Mouse (Mus musculus) C2C12 (cell line): ENCODE results near the gene Fry. TPM values are rescaled to one million over a fixed set of nuclear protein-coding genes. Genes with fewer than 3 reads are reported as not detected.

Experiments
- H3K27me3 ChIP-seq: one replicate; pipeline ENCODE4 v1.6.1; 2011; ENCODE audit not compliant: control insufficient read depth, insufficient read depth, insufficient read length
- H3K36me3 ChIP-seq: one replicate; pipeline ENCODE4 v1.6.1; 2011; ENCODE audit not compliant: control insufficient read depth, insufficient read depth
- H3K4me3 ChIP-seq: one replicate; pipeline ENCODE4 v1.5.1; 2011; ENCODE audit warnings: mild to moderate bottlenecking, control low read depth; ENCODE audit not compliant: poor library complexity, insufficient read depth, severe bottlenecking
- H3K79me2 ChIP-seq: one replicate; pipeline ENCODE4 v1.6.1; 2011; ENCODE audit not compliant: control insufficient read depth, insufficient read depth
- H3K79me3 ChIP-seq: one replicate; pipeline ENCODE4 v1.6.1; 2011; ENCODE audit warnings: low read depth, control low read depth
- H3ac ChIP-seq: one replicate; pipeline ENCODE3; 2011; ENCODE audit warnings: low read depth; ENCODE audit not compliant: control insufficient read depth, insufficient read length
- CEBPB ChIP-seq: IDR thresholded peaks from one replicate; pipeline ENCODE4 v1.6.1; 2011; ENCODE audit warnings: low read depth, mild to moderate bottlenecking, control low read depth, moderate library complexity
- CTCF ChIP-seq: IDR thresholded peaks from one replicate; pipeline ENCODE4 v1.5.1; 2011; ENCODE audit not compliant: control insufficient read depth, insufficient read depth, insufficient read length
- FOSL1 ChIP-seq: IDR thresholded peaks from one replicate; pipeline ENCODE4 v1.8.0; 2011; ENCODE audit warnings: mild to moderate bottlenecking, low read length; ENCODE audit not compliant: poor library complexity, insufficient read depth, severe bottlenecking
- MAX ChIP-seq: IDR thresholded peaks from one replicate; pipeline ENCODE4 v1.6.1; 2011; ENCODE audit warnings: mild to moderate bottlenecking, control low read depth
- MYOD1 ChIP-seq: IDR thresholded peaks from one replicate; pipeline ENCODE4 v1.6.1; 2011; ENCODE audit warnings: low read depth; ENCODE audit not compliant: control insufficient read depth, insufficient read length
- MYOG ChIP-seq: IDR thresholded peaks from one replicate; pipeline ENCODE4 v1.6.1; 2011; ENCODE audit not compliant: control insufficient read depth, insufficient read length; ENCODE audit errors: extremely low read depth
- USF1 ChIP-seq: IDR thresholded peaks from one replicate; pipeline ENCODE4 v1.6.1; 2011; ENCODE audit warnings: low read depth, mild to moderate bottlenecking, control low read depth, moderate library complexity
- polyA plus RNA-seq: library from polyadenylated mRNA; unstranded; fragments of >200 nt; fragmentation: generic; extraction: Trizol; gene quantifications from one replicate; pipeline ENCODE4 v1.2.1, GENCODE M21; 2012; ENCODE audit warnings: missing spikeins

Fry gene
- polyA plus RNA-seq, 1 experiment = 0.25 TPM

GRCm38 (mm10) chr5:150295096-150295495 lies 176.7 kb downstream of the Fry start:
- H3K79me2 ChIP-seq = no peaks in the 10 kb centered on the region
- H3K27me3 ChIP-seq = no peaks in the 10 kb centered on the region
- no peaks in the 10 kb centered on the region for H3K79me3 ChIP-seq
- H3K4me3 ChIP-seq = no peak overlapping the region
- no peak overlapping the region for H3ac ChIP-seq
- no peak for TF ChIP-seq CTCF
- no peak for TF ChIP-seq USF1
- no peak for TF ChIP-seq MYOD1
- TF ChIP-seq FOSL1 = no peak
- TF ChIP-seq MYOG = no peak
- no peak for TF ChIP-seq CEBPB
- no peaks in the 10 kb centered on the region for H3K36me3 ChIP-seq

DNA sequence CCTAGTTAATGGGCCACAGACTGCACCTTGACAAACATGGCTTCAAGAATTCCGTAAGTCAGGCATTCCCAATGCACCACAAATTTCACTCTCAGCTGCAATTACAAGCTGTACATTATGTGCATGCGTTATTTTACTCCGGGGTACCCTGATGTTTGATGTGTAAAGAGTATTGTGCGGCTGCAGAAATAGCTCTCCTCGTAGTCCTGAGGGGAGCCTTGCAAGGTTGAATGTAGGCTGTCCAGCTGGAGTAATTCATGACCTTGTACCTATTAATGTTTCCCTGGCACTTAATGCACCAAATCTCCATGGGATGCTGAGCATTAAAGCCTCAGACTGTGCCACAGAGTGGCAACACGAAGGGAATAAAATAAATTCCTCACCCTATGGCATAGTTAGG lies 180.5 kb downstream of the Fry start:
- Histone ChIP-seq H3K4me3 (no peak overlapping the region), H3K27me3 (peaks cover 3% of the 10 kb centered on the region), H3K79me3 (no peaks in the 10 kb centered on the region), H3ac (no peak overlapping the region), H3K36me3 (no peaks in the 10 kb centered on the region), H3K79me2 (no peaks in the 10 kb centered on the region)
- TF ChIP-seq MYOD1 = no peak

DNA sequence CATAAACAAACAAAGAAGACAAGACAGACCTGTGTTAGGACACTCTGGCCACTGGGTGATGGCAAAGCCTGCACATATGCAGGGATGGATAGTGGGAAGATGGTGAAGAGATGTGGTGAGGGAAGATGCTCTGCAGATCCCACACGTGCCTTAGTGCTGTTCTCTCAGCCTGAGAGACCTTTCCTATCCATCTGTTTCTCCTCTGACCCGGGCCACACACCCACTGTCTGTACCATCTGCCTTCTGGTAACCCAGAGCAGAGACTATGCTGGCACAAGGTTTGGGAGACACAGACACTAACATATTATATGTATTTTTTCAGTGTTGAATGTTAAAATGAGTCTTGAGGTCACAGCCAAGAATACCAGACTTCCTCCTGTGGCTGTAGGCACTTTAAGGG lies 183.7 kb downstream of the Fry start:
- TF ChIP-seq FOSL1 = no peak
- no peak for TF ChIP-seq CTCF
- no peak for TF ChIP-seq MYOD1
- TF ChIP-seq USF1 = no peak
- no peak for TF ChIP-seq MAX
- no peak for TF ChIP-seq CEBPB
- TF ChIP-seq MYOG = no peak
- H3K36me3 ChIP-seq = no peaks in the 10 kb centered on the region
- H3ac ChIP-seq = no peak overlapping the region
- H3K79me3 ChIP-seq = no peaks in the 10 kb centered on the region
- H3K4me3 ChIP-seq = no peak overlapping the region
- H3K27me3 ChIP-seq = peaks cover 3% of the 10 kb centered on the region
- no peaks in the 10 kb centered on the region for H3K79me2 ChIP-seq

DNA sequence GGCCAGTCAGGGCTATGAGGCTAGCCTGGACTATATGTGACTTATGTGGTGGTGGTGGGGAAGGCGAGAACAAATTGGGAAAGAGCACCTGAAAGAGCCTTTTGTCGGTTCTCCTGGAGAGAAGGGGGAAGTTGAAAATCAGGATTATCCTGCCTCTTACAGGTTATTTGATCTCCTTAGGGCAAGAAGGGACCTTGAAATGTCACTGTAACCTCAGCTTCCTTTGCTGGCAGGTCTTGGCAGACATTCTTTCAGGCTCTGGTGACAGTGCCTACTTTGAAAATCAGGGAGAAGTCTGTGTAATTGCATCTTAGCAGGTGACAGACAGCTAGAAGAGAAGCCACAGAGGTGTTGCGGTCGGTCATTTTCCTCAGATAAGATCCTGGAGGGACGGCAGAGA lies 184.6 kb downstream of the Fry start:
- Histone ChIP-seq H3K79me2 (no peaks in the 10 kb centered on the region), H3K79me3 (no peaks in the 10 kb centered on the region), H3K27me3 (peaks cover 3% of the 10 kb centered on the region), H3ac (no peak overlapping the region), H3K36me3 (no peaks in the 10 kb centered on the region), H3K4me3 (no peak overlapping the region)
- TF ChIP-seq MYOG (no peak), FOSL1 (no peak), MYOD1 (no peak), MAX (no peak), CTCF (no peak), USF1 (no peak), CEBPB (no peak)

DNA sequence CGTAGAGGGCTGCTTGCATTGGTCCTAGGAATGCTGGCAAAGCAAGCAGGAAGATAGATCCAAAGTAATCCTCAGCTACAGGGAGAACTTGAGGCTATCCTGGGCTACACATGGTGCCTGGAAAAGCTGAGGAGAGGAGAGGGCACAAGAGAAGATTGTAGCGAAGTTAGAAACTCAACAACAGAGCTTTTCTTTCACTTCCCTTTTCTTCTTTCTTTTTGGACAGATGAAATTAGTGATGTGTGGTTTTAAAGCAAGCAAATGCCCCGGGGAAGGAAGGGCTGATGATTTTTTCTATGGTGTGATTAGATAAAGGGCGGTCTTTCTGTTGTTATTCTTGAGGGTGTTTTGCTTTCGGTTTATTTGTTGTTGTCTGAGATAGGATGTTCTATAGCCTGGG lies 188.1 kb downstream of the Fry start:
- H3K4me3 ChIP-seq = no peak overlapping the region

GRCm38 (mm10) chr5:150313229-150313628 lies 194.8 kb downstream of the Fry start:
- Histone ChIP-seq H3K27me3 (no peaks in the 10 kb centered on the region), H3K4me3 (no peak overlapping the region), H3K79me3 (no peaks in the 10 kb centered on the region), H3ac (no peak overlapping the region), H3K79me2 (no peaks in the 10 kb centered on the region), H3K36me3 (no peaks in the 10 kb centered on the region)
- no peak for TF ChIP-seq CTCF

More for the DNA sequence above, 188.1 kb downstream of the Fry start:
- H3ac ChIP-seq = no peak overlapping the region
- no peaks in the 10 kb centered on the region for H3K79me3 ChIP-seq
- TF ChIP-seq MYOG (no peak), CTCF (no peak), MYOD1 (no peak), USF1 (no peak), CEBPB (no peak), FOSL1 (no peak), MAX (no peak)
- no peaks in the 10 kb centered on the region for H3K36me3 ChIP-seq
- peaks cover 3% of the 10 kb centered on the region for H3K27me3 ChIP-seq
- no peaks in the 10 kb centered on the region for H3K79me2 ChIP-seq

DNA sequence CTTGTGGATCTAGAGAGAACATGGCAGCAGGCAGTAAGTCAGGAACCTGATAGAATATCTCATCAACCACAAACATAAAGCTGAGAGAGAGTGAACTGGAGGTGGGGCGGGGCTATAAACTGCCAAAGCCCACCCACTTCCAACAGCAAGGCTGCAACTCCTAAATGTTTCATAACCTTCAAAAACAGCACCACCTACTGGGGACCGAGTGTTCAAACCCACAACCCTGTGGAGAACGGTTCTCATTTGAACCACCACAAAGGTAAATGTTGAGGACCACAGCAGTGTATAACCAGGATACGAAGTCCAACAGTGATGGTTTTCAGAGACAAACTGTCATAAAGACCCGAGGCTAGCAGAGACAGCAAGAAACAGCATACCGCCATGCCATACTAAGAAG lies 196.1 kb downstream of the Fry start:
- Histone ChIP-seq H3K79me3 (no peaks in the 10 kb centered on the region), H3K4me3 (no peak overlapping the region), H3K27me3 (no peaks in the 10 kb centered on the region), H3ac (no peak overlapping the region), H3K79me2 (no peaks in the 10 kb centered on the region), H3K36me3 (no peaks in the 10 kb centered on the region)
- TF ChIP-seq CEBPB = no peak
- TF ChIP-seq CTCF = no peak
- no peak for TF ChIP-seq MAX
- no peak for TF ChIP-seq MYOG
- no peak for TF ChIP-seq FOSL1
- no peak for TF ChIP-seq USF1
- no peak for TF ChIP-seq MYOD1
